Mouse (Mus musculus): ENCODE results near the gene Ano3.

- TF ChIP-seq POLR2A (IDR thresholded peaks at IDR 0.05; ENCODE audit: borderline replicate concordance, extremely low read depth, insufficient read depth, insufficient read length, poor library complexity, severe bottlenecking), result no peak
- no peak for TF ChIP-seq CTCF (IDR thresholded peaks at IDR 0.05; ENCODE audit: borderline replicate concordance, extremely low read depth, insufficient read depth, insufficient read length)
Measured at GRCm38 (mm10) chr2:110950432-110950803, 305 bp downstream of the Ano3 start.
